Mouse (Mus musculus) heart, adult 2 months (tissue): ENCODE data around the gene Ifitm2.
"Not testable (repeated sequence)": the region's sequence is repeated elsewhere in the genome, so short reads cannot be mapped to it uniquely, and the experiment has no call there.

ENCODE experiments used
- CTCF ChIP-seq: fragments of 200-600 bp; IDR thresholded peaks from 2 replicates; pipeline ENCODE4 v1.8.1; 2022; ENCODE audit warnings: antibody characterized with exemption, mild to moderate bottlenecking, moderate library complexity
- EP300 ChIP-seq: fragments of 200-500 bp; IDR thresholded peaks from 2 replicates; pipeline ENCODE4 v1.6.1; 2011; ENCODE audit warnings: low read depth, low read length, control low read depth; ENCODE audit not compliant: insufficient read depth
- POLR2A ChIP-seq: fragments of 200-500 bp; IDR thresholded peaks from 2 replicates; pipeline ENCODE4 v1.6.1; 2011; ENCODE audit warnings: mild to moderate bottlenecking, low read depth, low read length, control low read depth; ENCODE audit not compliant: insufficient read depth

- not testable (repeated sequence) for TF ChIP-seq POLR2A, CTCF, EP300
Measured at GRCm38 (mm10) chr7:140976720-140977119, 20.9 kb upstream of the Ifitm2 start.
